Mouse (Mus musculus) cerebellum, adult 2 months (tissue): ENCODE measurements at regions not wholly inside any gene's neighbourhood (a gene's known extent, or its start where the extent isn't known, plus 50 kb on each side); places are given as distances from the start of the nearest gene placed in this dataset.
"Not testable (repeated sequence)": the region's sequence is repeated elsewhere in the genome, so short reads cannot be mapped to it uniquely, and the experiment has no call there.

Source experiments
- DNase-seq, 2 experiments: peaks; one replicate each; pipeline ENCODE4 v3.0.0; 2021
- H3K27ac ChIP-seq: fragments of 200-500 bp; 2 replicates; pipeline ENCODE4 v1.5.1; 2012; ENCODE audit warnings: low read length, control low read depth, inconsistent platforms; ENCODE audit not compliant: insufficient read depth
- H3K27me3 ChIP-seq: fragments of 200-500 bp; 2 replicates; pipeline ENCODE4 v1.6.1; 2012; ENCODE audit warnings: inconsistent platforms, mild to moderate bottlenecking, low read length, moderate library complexity; ENCODE audit not compliant: control insufficient read depth, insufficient read depth
- H3K4me1 ChIP-seq: fragments of 200-500 bp; 2 replicates; pipeline ENCODE4 v1.6.1; 2011; ENCODE audit warnings: low read length; ENCODE audit not compliant: control insufficient read depth, insufficient read depth
- H3K4me3 ChIP-seq: fragments of 200-500 bp; replicated peaks from 2 replicates; pipeline ENCODE3; 2011; ENCODE audit warnings: mild to moderate bottlenecking, low read depth, low read length, control low read depth; ENCODE audit not compliant: insufficient read depth
- CTCF ChIP-seq: fragments of 200-500 bp; IDR thresholded peaks from 2 replicates; pipeline ENCODE4 v1.5.1; 2011; ENCODE audit warnings: low read depth, mild to moderate bottlenecking, control low read depth, low read length, moderate library complexity, borderline replicate concordance; ENCODE audit not compliant: insufficient read depth
- POLR2A ChIP-seq: fragments of 200-500 bp; IDR thresholded peaks from 2 replicates; pipeline ENCODE4 v1.6.1; 2011; ENCODE audit warnings: low read length, control low read depth, borderline replicate concordance; ENCODE audit not compliant: insufficient read depth
- WGBS: fragments of 180-500 bp; shearing (Covaris S2); methylation state at CpG from one replicate; pipeline ENCODE4 v1.1.7; 2018; 5-methylcytosine and 5-hydroxymethylcytosine counted together

- not testable (repeated sequence) for H3K27ac ChIP-seq, DNase-seq, H3K4me1 ChIP-seq, H3K27me3 ChIP-seq, H3K4me3 ChIP-seq
- WGBS: 94% methylated on average over 2 of the region's 2 CpGs
Measured at GRCm38 (mm10) chr9:6845281-6845680, 339.0 kb downstream of the Dync2h1 start.

GRCm38 (mm10) chr9:6834936-6835335 lies 349.3 kb downstream of the Dync2h1 start:
- not testable (repeated sequence) for H3K4me3 ChIP-seq, H3K27me3 ChIP-seq, H3K4me1 ChIP-seq, H3K27ac ChIP-seq
- 74% methylated on average over 5 of the region's 5 CpGs for WGBS
- peak in 1 of 2 experiments; percentile 4 for DNase-seq

DNA sequence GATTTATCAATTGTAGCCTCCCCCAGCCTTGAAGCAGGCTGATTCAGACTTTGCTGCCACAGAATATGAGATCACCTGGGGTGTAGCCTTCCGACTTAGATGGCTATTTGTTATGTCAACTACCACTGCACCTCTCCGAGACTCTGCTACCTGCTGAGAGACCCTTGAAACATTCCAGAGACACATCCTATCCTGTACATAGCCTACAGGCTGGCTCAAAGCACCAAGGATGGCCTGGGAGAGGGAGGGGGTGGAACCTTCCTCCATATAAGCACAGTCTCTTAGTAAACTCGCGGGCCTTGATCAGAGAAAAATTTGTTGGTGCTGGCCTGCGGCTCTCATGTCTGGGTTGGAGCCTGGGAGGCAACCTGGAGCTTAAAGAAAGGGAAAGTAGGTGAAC lies 349.8 kb downstream of the Dync2h1 start:
- Histone ChIP-seq H3K27ac (no peak overlapping the region), H3K4me1 (no peaks in the 10 kb centered on the region), H3K4me3 (no peak overlapping the region), H3K27me3 (no peaks in the 10 kb centered on the region)
- WGBS: 74% methylated on average over 5 of the region's 5 CpGs
- no peak for DNase-seq
- TF ChIP-seq POLR2A: no peak
- TF ChIP-seq CTCF: no peak

GRCm38 (mm10) chr9:6832862-6833261 lies 351.4 kb downstream of the Dync2h1 start:
- Histone ChIP-seq H3K4me1 (no peaks in the 10 kb centered on the region), H3K27ac (no peak overlapping the region), H3K27me3 (no peaks in the 10 kb centered on the region), H3K4me3 (no peak overlapping the region)
- no peak for TF ChIP-seq CTCF
- TF ChIP-seq POLR2A: no peak
- no peak for DNase-seq
- 38% methylated on average over 2 of the region's 2 CpGs for WGBS

DNA sequence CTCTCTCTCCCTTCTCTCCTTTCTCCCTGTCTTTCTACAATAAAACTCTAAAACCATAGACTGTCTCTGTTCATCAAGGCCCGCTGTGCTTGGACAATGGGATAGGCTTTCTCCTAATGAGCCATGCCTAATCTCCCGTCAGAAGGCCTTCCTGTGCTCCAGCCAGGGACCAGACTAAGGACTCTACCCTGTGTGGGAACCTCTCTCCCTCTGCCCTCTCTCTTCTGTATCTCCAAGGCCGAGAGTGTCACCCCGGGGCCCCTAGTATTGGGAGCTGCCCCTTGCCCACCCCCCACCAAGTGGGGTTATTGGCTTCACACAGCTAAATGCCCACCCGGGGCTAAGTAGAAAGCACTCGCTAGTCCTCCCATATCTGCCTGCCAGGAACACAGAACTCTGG lies 352.6 kb downstream of the Dync2h1 start:
- H3K4me1 ChIP-seq, DNase-seq, H3K4me3 ChIP-seq, H3K27ac ChIP-seq, H3K27me3 ChIP-seq: not testable (repeated sequence)
- WGBS: 31% methylated on average over 6 of the region's 6 CpGs

DNA sequence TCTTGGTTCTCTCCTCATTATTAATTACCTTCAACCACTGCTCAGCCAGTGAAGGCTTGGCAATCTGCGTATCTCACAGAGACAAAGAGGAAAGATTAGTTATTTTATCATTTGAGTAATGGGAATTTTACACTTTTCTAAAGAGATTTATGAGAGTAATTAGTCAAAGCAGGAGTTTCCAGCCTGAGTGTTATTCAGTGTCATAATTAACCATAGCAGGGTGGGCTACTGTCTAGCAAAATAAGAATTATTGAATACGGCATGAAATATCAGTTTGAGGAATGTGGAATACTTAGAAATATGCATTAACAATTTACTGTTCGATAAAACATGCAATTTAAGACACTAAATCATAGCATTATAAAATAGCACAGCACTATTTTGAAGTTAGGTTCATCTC lies 357.7 kb downstream of the Dync2h1 start:
- no peaks in the 10 kb centered on the region for H3K27me3 ChIP-seq
- 84% methylated on average over 3 of the region's 3 CpGs for WGBS
- DNase-seq: no peak
- H3K27ac ChIP-seq: no peak overlapping the region
- TF ChIP-seq POLR2A (no peak), CTCF (no peak)
- H3K4me3 ChIP-seq: no peak overlapping the region
- H3K4me1 ChIP-seq: no peaks in the 10 kb centered on the region

DNA sequence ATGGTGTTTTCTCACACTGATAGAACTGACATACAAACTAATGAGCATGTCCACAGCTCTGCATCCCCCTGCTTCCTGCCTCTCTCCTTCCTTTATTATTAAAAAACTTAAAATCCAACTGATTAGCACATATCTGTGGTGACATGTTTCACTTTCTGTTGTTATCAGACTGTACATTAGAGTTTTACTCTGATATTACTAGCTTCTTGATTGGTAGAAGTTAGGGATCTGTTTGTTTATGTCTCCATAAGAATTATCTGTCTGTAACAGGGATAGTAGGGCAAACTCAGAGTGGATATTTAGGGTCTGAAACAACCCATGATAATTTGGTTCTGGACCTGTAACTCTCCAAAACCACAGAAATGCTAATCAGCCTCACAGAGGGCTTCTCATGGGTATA lies 358.6 kb downstream of the Dync2h1 start:
- no peak overlapping the region for H3K27ac ChIP-seq
- no peak overlapping the region for H3K4me3 ChIP-seq
- H3K4me1 ChIP-seq: no peaks in the 10 kb centered on the region
- H3K27me3 ChIP-seq: no peaks in the 10 kb centered on the region
- no peak for DNase-seq
- TF ChIP-seq POLR2A: no peak
- no peak for TF ChIP-seq CTCF

GRCm38 (mm10) chr9:6823946-6824345 lies 360.3 kb downstream of the Dync2h1 start:
- DNase-seq, H3K27me3 ChIP-seq, H3K4me3 ChIP-seq, H3K27ac ChIP-seq, H3K4me1 ChIP-seq: not testable (repeated sequence)
- WGBS: 49% methylated on average over 1 of the region's 1 CpGs

GRCm38 (mm10) chr9:6823536-6823935 lies 360.7 kb downstream of the Dync2h1 start:
- WGBS: 68% methylated on average over 1 of the region's 1 CpGs
- no peaks in the 10 kb centered on the region for H3K27me3 ChIP-seq
- DNase-seq: no peak
- H3K27ac ChIP-seq: no peak overlapping the region
- H3K4me3 ChIP-seq: no peak overlapping the region
- TF ChIP-seq POLR2A (no peak), CTCF (no peak)
- no peaks in the 10 kb centered on the region for H3K4me1 ChIP-seq
